Mouse (Mus musculus) midbrain, embryonic 15.5 days (tissue): ENCODE results near the gene Abhd17a. TPM values are rescaled to one million over a fixed set of nuclear protein-coding genes. Genes with fewer than 3 reads are reported as not detected.

ENCODE experiments used
- microRNA-seq: library from miRNA; unstranded; fragments of <30 nt; microRNA quantifications from one replicate; pipeline ENCODE4, GENCODE M21; 2016
- polyA plus RNA-seq: library from polyadenylated mRNA; unstranded; fragments of >200 nt; fragmentation: Nextera tagmentation; extraction: Ambion mirVana; gene quantifications from 2 replicates; pipeline ENCODE4 v1.2.1, GENCODE M21; 2015

The Abhd17a gene
- polyA plus RNA-seq, 1 experiment from 2014 or later, result 126 TPM

Small RNA genes within 50 kb of the gene (microRNA-seq; reads per million reads assigned to microRNA genes)
- gene Mir6912, result not detected

Other genes starting within 250 kb of the Abhd17a start
- gene Adamtsl5, start 241.9 kb downstream of the Abhd17a start, polyA plus RNA-seq, result 0.67 and 0.79 TPM in 2 replicates
- gene Plk5, start 233.9 kb downstream of the Abhd17a start, polyA plus RNA-seq, result 6.2 TPM in 2 replicates
- gene Mex3d, start 202.7 kb downstream of the Abhd17a start, polyA plus RNA-seq, result 18.3 and 18.8 TPM in 2 replicates
- 227 and 250 TPM in 2 replicates for gene Mbd3, start 190.8 kb downstream of the Abhd17a start, polyA plus RNA-seq
- 581 and 629 TPM in 2 replicates for gene Uqcr11, start 183.5 kb downstream of the Abhd17a start, polyA plus RNA-seq
- gene Tcf3, start 156.7 kb downstream of the Abhd17a start, polyA plus RNA-seq, result 44.9 and 55.8 TPM in 2 replicates
- 1.9 and 2.6 TPM in 2 replicates for gene Onecut3, start 95.5 kb downstream of the Abhd17a start, polyA plus RNA-seq
- 0.90 and 1.2 TPM in 2 replicates for gene Atp8b3, start 51.2 kb downstream of the Abhd17a start, polyA plus RNA-seq
- gene Rexo1, start 28.8 kb downstream of the Abhd17a start, polyA plus RNA-seq, result 33.9 and 35.0 TPM in 2 replicates
- gene Klf16, start 13.0 kb downstream of the Abhd17a start, polyA plus RNA-seq, result 6.0 and 6.3 TPM in 2 replicates
- gene Scamp4, start 12.5 kb upstream of the Abhd17a start, polyA plus RNA-seq, result 65.0 and 66.2 TPM in 2 replicates
- 6.0 and 6.9 TPM in 2 replicates for gene Adat3, start 12.5 kb upstream of the Abhd17a start, polyA plus RNA-seq
- 4.6 and 5.0 TPM in 2 replicates for gene Gm49322, start 15.7 kb upstream of the Abhd17a start, polyA plus RNA-seq
- 107 and 123 TPM in 2 replicates for gene Csnk1g2, start 32.5 kb upstream of the Abhd17a start, polyA plus RNA-seq
- gene Btbd2, start 66.7 kb upstream of the Abhd17a start, polyA plus RNA-seq, result 85.9 and 90.4 TPM in 2 replicates
- 61.5 and 66.6 TPM in 2 replicates for gene Mknk2, start 87.8 kb upstream of the Abhd17a start, polyA plus RNA-seq
- 63.4 and 64.3 TPM in 2 replicates for gene Mob3a, start 111.6 kb upstream of the Abhd17a start, polyA plus RNA-seq
- gene Izumo4, start 111.8 kb upstream of the Abhd17a start, polyA plus RNA-seq, result 42.9 and 50.9 TPM in 2 replicates
- 117 and 122 TPM in 2 replicates for gene Ap3d1, start 151.9 kb upstream of the Abhd17a start, polyA plus RNA-seq
- 21.0 and 25.9 TPM in 2 replicates for gene Dot1l, start 164.9 kb upstream of the Abhd17a start, polyA plus RNA-seq
- gene Sf3a2, start 207.9 kb upstream of the Abhd17a start, polyA plus RNA-seq, result 60.3 and 62.6 TPM in 2 replicates
- gene Plekhj1, start 208.3 kb upstream of the Abhd17a start, polyA plus RNA-seq, result 130 and 147 TPM in 2 replicates
- 0.10 TPM in 2 replicates for gene Amh, start 214.9 kb upstream of the Abhd17a start, polyA plus RNA-seq
- 0.59 and 1.0 TPM in 2 replicates for gene Jsrp1, start 223.2 kb upstream of the Abhd17a start, polyA plus RNA-seq
- 1,243 and 1,388 TPM in 2 replicates for gene Oaz1, start 236.3 kb upstream of the Abhd17a start, polyA plus RNA-seq